Mouse (Mus musculus) kidney, postnatal 10 days (tissue): Measurements from ENCODE around the gene Mup8.
"Not testable (repeated sequence)": the region's sequence is repeated elsewhere in the genome, so short reads cannot be mapped to it uniquely, and the experiment has no call there.

Experiments used
- DNase-seq: peaks from one replicate; pipeline ENCODE4 v3.0.0; 2021; ENCODE audit warnings: mixed read lengths

Gene Mup8

DNA sequence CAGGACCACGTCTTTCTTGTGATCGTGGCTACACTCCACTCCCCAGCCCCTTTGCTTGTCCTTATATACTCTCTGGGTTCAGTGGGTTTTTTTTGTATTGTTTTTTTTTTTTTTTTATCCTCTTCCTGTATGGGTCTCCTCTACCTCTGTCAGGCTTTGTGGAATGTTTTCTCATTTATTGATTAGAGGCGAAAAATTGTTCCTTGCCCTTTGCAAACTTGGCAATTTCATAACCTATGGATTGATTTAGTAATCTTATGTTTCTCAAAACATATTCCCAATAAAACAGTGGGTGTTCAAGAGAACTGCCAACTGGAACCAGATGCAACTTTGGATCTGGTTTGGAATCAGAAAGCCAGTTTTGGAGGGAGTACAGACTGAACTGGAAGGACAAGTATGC is at the start of gene Mup8:
Mup8 (minus strand) TSS at position 101 of the 400 bp plus-strand sequence.
- DNase-seq: not testable (repeated sequence)

DNA sequence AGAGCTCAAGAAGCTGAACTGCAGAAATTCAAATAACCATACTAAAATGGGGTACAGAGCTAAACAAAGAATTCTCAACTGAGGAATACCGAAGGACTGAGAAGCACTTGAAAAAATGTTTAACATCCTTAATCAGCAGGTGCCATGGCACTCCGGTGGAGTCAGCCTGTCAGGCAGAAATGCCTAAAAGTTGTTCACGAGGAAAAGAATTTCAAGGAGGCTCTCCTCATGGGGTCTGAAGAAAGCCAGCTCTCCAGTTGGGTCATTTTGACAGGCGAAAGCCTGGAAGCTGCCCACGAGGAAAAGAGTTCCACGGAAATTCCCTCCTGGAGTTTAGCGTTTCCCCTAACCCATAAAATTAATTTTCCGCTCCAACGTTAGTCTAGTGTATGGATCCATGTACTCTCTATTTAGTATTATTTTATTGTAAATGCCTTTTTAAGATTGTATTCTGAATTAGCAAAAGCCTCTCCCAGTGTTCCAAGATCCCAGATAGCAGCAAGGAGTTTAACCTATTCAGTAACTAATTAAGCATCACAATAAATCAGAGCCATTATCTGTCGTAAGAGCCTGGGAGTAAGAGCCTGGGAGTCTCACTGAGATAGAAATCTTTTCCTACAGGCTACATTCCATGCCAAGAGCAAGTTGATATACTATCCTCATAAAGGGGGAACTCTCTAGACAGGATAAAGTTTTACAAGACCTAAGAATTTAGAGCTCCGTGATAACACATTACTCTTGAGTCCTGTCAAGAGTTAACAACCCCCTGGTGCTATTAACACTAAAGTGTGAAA is 43.8 kb upstream of the Mup8 start:
- not testable (repeated sequence) for DNase-seq

DNA sequence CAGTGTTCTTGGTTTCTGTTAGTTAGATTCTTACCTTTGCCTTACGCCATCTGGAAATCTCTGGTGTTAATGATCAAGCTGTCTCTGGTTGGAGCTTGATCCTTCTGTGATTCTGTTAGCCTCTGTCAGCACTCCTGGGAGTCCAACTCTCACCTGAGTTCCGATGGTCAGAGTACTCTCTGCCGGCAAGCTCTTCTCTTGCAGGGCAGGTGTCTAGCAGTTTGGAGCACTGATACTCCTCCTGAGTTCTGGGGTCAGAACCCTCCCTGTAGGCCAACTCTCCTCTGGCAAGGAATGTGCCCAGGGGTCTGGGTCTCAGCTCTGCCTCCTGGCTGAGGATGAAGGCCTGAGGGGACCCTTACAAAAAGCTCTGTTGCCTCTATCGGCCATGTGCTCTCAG is 40.3 kb upstream of the Mup8 start:
- not testable (repeated sequence) for DNase-seq
